Mouse (Mus musculus): ENCODE measurements around the gene Large1. TPM values are rescaled to one million over a fixed set of nuclear protein-coding genes. Genes with fewer than 3 reads are reported as not detected.
"Not testable (repeated sequence)": the region's sequence is repeated elsewhere in the genome, so short reads cannot be mapped to it uniquely, and the experiment has no call there.

Gene Large1
- total RNA-seq, 1 experiment from 2014 or later: 21.3 TPM

DNA sequence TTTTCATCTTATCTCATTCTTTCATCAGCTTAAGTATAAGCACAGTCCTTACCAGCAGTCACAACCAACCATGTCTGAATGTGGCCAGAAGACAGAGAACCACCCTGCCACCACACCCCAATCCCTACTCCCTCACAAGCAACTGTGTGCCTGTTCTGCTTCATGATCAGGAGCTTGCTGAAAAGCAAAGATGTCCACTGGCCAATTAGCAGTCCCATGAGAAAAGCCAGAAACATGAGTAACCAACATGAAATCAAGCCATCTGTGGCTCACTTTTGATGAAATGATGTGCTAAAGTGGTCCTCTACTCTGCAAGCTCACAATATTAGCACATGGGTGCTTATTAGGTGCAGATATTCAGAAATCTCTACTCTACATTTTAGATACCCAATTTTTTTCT is 57.8 kb downstream of the Large1 start:
- DNase-seq: no peak

- no peak for DNase-seq
Measured at GRCm38 (mm10) chr8:73293655-73294054, 59.7 kb downstream of the Large1 start.

DNA sequence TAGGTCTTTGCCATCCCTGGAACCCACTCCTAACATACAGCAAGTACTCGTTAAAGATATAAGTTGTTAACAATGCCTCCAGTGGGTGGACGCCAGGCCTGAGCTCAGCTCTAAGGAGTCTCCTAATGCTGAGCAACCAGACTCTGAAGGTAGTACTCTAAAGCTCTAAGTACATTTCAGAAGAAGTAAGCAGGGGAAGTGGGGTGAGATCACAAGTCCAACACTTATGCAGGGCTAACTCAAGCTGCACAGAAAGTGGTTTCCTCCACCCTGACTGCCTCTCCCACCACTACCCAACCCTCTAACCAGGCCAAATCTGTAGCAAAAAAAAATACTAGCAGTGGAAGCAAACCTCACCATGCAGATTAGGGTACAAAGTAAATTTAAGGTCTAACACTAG is 61.7 kb downstream of the Large1 start:
- no peak for DNase-seq

DNA sequence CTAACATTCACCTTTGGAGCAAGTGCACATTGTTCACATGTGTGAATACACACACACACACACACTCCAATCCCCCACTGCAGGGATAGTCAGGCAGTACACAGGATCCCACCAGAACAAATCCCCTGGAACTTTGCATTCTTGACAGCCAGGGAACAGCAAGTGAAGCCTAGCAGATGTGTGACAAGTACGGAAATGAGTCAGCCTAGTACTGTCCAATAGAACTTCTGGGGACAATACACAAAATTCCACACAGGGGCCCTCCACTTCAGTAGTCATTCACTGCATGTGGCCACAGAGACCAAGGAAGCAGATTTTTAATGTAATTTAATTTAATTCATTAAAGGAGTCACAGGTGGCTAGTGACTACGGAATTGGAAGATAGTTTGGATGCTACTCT is 62.7 kb downstream of the Large1 start:
- no peak for DNase-seq

DNA sequence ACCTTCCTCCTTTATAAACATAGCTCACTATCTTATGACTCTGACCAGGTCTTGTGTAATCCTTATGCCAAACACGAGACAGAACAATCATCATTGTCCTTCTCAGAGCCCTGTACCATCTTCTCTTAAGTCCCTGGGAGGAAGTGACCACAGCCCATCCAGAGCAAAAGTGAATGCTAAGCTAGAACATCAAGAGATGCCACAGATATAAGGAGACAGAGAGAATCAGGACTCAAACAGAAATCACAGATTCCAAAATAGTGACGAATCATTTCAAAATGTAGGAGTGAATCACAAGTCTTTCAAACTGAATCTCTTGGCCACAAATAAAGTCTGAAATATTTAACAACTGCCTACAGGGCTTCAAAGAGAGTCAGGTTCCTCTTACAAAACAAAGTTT is 63.5 kb downstream of the Large1 start:
- no peak for DNase-seq

DNA sequence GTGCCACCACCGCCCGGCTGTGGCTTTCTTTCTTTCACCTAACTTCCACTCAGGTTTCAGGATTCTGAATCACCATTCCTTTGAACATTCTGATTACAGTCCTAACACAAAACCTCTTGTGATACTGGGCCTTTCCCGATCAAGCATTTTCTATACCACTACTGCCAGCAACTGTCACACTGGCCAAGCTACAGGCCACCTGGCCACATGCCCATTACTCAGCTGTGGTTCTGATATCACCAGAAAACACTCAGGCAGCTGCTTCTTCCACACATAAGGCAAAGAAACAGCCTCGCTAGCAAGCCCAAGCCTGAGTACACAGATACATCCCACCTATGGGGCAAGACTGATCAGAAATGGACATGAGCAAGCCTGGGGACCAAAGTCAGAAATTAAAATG is 71.3 kb downstream of the Large1 start:
- DNase-seq: peak; percentile 16

DNA sequence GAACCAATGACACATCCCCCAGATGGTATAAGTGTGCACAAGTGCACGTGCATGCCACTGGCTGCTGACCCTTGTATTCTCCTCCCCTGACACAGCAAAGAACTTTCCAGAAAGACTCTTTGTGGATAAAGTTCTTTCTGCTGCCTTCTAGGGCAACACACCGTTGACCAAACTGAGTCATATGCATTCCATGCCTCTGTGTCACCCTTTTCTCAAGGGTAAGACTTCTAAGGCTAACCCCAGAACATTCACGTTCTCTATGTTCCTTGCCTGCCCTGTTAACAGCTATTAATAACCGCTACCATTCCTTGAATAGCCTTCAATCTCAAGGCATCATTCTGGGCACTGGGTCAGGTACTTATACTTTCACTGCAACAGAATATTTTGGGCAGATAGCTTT is 77.3 kb downstream of the Large1 start:
- no peak for DNase-seq

DNA sequence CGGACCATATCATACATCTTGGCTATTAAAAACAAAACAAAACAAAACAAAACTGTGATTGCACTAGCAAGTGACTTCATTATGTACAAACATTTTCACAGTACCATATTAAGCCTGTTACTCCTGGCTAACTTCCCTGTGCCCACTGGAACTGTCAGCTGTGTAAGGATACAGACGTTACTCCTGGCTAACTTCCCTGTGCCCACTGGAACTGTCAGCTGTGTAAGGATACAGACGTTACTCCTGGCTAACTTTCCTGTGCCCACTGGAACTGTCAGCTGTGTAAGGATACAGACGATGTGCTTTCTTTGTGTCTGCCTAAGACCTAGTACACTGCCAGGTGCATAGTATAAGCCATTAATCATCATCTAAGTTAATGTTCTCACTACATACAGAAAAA is 77.9 kb downstream of the Large1 start:
- not testable (repeated sequence) for DNase-seq

DNA sequence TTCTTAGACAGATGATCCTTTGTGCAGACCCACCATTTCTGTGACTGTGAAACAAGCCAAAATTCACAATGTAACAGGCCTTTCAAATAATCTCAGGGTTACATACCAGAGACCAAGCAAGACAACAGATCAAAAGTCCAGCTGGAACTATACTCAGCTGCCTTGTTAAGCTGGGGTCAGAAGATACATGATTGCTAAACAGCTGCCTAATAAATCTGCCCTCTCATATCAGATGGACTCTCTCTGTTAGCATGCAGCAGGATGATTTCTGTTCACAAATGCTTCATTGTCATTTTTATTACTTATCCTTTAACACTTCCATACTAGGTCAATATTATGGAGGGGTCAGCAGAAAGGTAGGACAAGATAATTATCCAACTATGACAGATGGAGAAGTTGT is 80.2 kb downstream of the Large1 start:
- DNase-seq: no peak

- no peak for DNase-seq
Measured at GRCm38 (mm10) chr8:73270991-73271390, 82.3 kb downstream of the Large1 start.

- DNase-seq: peak; percentile 79
Measured at GRCm38 (mm10) chr8:73257981-73258380, 95.4 kb downstream of the Large1 start.

- DNase-seq: peak; percentile 21
Measured at GRCm38 (mm10) chr8:73244186-73244585, 109.2 kb downstream of the Large1 start.

DNA sequence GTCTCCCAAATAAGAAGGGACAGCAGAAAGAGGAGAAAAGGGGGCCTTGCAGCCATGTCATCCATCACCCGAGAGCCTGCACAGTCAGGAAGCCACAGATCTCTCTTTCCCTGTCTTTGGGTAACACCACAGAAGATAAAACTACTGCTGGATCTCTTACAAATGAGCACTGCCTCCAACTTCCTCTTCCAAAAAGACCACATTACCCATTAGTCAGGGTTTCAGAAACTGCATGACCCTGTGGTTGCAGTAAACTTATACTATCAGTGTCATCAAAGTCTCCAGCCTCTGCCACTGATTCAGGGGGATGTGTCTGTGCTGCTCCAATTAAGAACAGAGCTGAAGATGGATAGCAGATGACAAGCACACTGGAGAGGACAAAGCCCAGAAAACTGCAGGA is 111.3 kb downstream of the Large1 start:
- no peak for DNase-seq

GRCm38 (mm10) chr8:73234209-73234608 is 119.1 kb downstream of the Large1 start:
- DNase-seq: no peak

- peak; percentile 55 for DNase-seq
Measured at GRCm38 (mm10) chr8:73233358-73234041, 119.8 kb downstream of the Large1 start.

DNA sequence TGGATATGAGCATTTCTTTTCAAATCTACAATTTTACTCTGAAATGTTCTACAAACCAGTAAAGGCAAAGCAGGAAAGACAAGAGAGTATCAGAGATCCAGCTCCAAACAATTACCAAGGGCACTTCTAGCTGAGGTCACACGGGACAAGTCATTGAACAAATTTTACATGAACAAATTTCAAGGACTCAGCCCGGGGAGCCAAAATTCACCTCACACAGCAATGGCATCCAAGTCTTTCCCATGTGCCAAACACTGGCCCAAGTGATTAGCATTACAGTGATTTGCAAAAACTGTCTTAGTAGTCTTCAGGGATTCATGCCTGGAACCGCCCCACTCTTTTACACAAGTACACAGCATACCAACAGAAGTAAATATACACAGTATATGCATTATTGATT is 126.5 kb downstream of the Large1 start:
- DNase-seq: peak; percentile 35

GRCm38 (mm10) chr8:73225654-73226053 is 127.7 kb downstream of the Large1 start:
- DNase-seq: no peak

DNA sequence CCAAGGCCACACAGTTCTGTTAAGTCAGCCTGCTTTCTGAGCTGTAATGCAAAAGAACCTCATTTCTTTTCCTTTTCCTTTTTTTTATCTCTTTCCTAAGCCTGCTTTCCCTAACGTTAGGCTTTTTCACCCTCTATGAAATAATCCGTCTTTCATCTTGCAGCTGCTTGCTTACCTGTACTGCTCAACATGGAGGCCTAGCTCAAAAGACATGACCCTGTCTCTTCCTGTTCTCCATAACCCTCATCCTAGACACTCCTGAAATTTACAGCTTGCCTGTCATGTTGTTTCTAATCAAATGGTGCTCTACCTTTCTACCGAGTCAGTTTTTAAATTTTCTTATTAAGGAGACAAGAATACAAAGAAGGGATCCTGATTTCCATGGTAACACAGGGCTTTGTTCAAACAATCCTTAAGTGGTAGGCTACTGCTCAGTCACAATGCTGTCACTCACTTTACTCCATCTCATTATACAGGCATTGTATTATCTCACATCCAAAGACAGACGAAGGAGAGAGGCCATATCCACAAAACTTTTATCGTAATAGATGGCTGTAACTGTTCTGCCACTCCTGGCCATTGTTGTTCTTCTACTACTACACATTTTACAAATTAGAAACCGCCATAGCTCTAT is 134.0 kb downstream of the Large1 start:
- no peak for DNase-seq

DNA sequence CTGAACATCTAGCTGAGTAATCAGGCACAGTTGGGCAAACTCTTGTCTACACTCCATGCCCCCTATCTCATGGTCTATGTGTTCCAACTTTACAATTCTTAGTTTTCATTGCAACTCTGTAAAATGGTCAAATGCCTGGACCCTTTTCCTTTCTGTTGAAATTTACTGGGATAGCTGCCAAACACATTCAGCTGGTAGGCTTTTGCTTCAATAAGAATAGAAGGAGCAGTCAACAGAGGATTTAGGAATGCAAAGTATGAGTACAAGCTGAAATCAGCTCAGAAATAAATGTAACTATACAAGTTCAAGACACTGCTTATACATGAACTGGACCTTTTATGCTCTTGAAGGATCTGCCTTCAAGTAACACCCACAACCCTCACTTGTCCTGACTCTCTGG is 146.5 kb downstream of the Large1 start:
- DNase-seq: no peak

- DNase-seq: peak; percentile 36
Measured at GRCm38 (mm10) chr8:73201854-73202253, 151.5 kb downstream of the Large1 start.

- no peak for DNase-seq
Measured at GRCm38 (mm10) chr8:73197714-73198113, 155.6 kb downstream of the Large1 start.

GRCm38 (mm10) chr8:73188684-73189083 is 164.7 kb downstream of the Large1 start:
- no peak for DNase-seq

DNA sequence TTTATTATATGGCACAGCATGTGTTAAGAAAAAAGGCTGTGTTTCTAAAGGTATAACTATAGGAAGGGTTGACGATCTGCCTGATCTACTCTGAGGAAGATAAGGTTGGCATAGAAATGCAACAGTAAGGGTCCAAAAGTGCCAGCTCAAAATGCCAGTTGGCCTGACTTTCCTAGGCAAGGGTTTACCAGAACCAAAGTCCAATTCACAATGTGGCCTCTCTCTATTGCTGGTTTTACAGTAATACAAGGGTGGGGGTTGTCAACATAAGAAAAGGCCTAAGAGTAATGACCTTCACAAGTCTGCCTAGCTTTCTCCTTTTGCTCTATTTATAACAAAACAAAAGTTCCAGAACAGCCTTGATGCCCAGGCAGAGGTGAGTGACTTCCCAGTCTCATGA is 166.0 kb downstream of the Large1 start:
- no peak for DNase-seq

DNA sequence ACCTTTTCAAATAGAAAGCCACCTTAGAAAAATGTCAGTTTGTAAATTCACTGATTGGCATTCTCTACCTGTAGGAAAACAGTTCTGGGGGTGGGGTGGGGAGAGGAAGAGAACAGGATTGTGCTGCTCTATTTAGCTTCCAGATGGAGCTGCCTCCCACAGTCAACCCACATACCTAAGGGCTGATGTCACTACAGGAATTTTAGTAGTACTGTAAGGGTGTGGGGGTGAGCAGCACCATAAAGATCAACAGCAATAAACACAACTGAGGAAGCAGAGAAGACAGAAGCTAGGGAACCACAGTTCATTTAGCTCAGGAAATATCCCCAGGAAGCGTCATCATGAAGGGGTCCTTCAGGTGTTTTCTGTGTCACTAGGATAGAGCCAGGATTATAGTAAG is 174.9 kb downstream of the Large1 start:
- no peak for DNase-seq
